Mouse (Mus musculus) thymus, adult 18-20 months (tissue): ENCODE measurements at regions not wholly inside any gene's neighbourhood (a gene's known extent, or its start where the extent isn't known, plus 50 kb on each side); places are given as distances from the start of the nearest gene placed in this dataset.
"Not testable (repeated sequence)": the region's sequence is repeated elsewhere in the genome, so short reads cannot be mapped to it uniquely, and the experiment has no call there.

Experiments used
- DNase-seq, 2 experiments: peaks; one replicate each; pipeline ENCODE4 v3.0.0; 2022; ENCODE audit warnings: mixed read lengths in 2 of 2

- no peak for DNase-seq
Measured at GRCm38 (mm10) chr8:90046779-90047178, 301.4 kb downstream of the Tox3 start.

- no peak for DNase-seq
Measured at GRCm38 (mm10) chr8:90036436-90036835, 311.7 kb downstream of the Tox3 start.

DNA sequence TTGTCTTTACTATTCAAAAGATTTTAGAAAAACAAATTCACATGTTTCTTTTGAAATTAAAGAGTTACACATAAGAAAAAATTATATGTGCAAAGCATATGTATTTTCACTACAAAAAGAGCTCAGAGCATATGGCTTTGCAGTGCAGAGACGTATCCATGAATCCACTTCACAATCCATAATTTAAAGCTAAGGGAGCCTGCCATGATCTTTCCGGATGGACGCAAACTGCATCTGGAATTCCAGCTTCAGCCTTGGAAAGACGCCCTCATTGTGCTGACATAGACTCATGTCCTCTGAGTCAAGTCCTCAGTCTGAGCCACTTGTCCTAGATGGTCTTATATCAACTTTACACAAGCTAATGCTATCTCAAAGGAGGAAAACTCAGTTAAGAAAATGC lies 315.6 kb downstream of the Tox3 start:
- no peak for DNase-seq

DNA sequence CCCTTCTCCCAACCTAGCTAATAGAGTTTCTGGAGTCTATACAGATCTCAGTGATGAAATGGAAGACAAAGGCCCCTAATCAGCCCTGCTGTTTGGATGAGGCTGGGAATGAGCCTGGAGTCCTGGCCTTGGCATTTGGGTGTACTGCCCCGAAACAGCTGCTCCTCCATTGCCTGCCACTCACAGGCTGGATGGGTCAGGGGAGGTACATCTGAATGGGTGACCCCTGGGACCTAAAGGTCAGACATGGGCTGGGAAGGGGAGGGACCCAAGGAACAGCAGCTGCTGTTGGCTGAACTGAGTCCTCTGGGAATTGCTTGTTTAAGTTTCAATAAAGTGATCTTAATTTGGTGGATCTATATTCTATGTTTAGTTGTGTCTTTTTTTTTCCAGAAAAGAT lies 316.9 kb downstream of the Tox3 start:
- DNase-seq = no peak

- DNase-seq = not testable (repeated sequence)
Measured at GRCm38 (mm10) chr8:90017958-90018357, 330.2 kb downstream of the Tox3 start.

DNA sequence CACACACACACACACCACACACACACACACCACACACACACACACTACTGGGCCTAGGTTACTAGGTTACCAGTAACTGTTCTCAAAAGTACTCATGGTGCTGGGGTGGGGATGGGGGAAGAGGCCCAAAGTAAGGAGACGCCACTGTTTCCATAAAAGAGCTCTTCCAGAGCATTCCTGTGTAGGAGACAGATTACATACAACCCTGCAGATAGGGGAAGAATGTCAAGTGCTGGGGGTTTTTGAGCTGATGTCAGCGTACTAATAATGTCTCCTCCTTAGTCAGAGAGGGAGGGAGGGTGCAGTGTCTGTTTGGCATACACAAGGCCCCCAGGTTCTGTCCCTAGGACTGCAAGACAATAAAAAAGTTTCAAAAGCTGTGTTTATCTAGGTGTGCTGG lies 334.4 kb downstream of the Tox3 start:
- DNase-seq = no peak

GRCm38 (mm10) chr8:90011682-90012409 lies 336.3 kb downstream of the Tox3 start:
- DNase-seq = no peak

DNA sequence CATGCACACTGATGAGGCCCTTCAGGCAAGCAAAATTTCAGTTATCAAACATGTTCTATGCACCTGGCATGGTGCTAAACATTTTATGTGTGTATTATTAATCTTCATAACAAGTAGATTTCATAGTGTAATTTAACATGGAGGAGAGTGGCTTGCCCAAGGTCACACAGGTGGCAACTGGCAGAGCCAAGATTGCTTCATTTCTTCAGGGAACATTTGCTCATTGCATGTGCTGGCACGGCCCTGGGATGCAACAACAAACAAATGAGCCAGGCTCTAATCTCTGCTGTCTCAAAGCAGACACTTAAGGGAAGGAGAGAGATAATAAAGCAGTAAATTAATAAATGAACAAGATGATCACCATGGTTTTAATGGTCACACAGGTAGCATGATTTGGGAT lies 338.7 kb downstream of the Tox3 start:
- DNase-seq = no peak

- peak in 1 of 2 experiments; percentile 4 for DNase-seq
Measured at GRCm38 (mm10) chr8:90000899-90001640, 347.1 kb downstream of the Tox3 start.

DNA sequence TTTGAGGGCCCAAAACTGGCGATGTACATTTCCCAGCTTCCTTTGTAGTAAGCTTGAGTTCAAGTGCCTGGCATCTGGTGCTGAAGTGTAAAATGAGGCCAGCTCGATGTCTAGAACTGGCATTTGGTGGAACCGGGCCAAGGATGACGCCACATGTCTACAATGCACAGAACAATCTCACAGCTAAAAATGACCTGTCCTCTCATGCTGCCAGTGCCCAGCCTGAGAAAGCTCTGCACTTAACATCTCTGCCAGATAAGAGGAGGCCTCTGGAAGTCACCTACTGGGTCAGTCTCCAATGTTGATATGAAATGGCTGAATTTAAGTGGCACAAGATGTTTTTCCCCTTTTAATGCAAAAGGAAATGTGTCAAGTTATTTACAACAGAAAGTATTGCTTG lies 354.4 kb downstream of the Tox3 start:
- no peak for DNase-seq

- DNase-seq = no peak
Measured at GRCm38 (mm10) chr8:89983859-89984258, 364.3 kb downstream of the Tox3 start.

DNA sequence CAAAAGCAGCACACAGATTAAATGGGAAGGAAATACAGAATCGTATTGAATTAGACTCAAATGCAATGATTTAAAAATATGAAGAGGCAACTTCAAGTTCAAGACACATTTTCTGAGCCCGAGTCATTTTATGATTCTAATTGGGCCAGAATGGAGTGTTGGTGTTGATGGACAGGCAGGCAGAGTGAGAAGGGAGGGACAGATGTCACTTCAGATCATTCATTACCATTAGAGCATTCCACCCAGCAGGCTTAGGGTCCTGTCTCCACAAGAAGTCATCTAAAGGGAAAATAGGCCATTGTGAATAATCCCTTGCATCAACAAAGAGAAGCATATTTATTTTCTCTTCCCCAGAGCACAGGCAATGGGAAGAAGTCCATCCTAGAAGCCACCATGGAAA lies 365.6 kb downstream of the Tox3 start:
- no peak for DNase-seq

GRCm38 (mm10) chr8:89981320-89981719 lies 366.8 kb downstream of the Tox3 start:
- DNase-seq = no peak

DNA sequence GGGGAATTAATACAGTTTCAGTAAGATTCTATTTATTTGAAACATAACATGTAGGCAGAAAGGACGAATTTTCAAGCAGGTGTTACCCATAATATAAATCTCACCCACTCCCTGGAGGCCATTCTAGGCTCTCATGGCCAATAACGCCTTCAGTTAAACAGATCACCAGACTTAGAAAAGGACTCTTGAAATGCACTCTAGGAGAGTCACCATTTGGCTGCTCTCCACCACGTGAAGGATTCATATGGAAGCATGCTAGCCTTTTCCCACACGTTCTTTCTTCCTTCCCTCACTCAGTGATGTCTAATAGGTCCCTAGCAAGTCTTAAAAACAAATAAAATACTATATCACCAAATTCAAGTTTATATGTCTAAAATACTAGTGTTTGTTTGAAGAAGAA lies 367.7 kb downstream of the Tox3 start:
- no peak for DNase-seq

DNA sequence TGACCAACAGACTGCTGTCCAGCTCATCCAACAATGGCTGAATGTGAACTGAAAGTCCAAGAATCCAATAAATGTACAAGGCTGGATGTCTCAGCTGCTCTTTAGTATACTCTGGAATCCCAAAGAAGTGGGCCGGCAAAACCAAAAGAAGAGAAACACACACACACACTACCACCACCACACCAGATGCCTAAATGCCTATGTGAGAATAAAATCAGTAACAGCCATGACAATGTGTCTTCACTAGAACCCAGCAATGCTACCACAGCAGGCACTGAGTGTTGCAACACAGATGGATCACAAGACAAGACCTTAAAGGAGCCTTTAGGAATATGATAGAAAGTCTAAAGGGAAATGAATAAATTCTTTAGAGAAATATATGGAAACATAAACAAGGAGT lies 385.3 kb downstream of the Tox3 start:
- no peak for DNase-seq

- DNase-seq = no peak
Measured at GRCm38 (mm10) chr8:89957486-89957885, 390.7 kb downstream of the Tox3 start.

GRCm38 (mm10) chr8:89956482-89957020 lies 391.6 kb downstream of the Tox3 start:
- DNase-seq = no peak

GRCm38 (mm10) chr8:89938836-89939235 lies 409.3 kb downstream of the Tox3 start:
- no peak for DNase-seq

DNA sequence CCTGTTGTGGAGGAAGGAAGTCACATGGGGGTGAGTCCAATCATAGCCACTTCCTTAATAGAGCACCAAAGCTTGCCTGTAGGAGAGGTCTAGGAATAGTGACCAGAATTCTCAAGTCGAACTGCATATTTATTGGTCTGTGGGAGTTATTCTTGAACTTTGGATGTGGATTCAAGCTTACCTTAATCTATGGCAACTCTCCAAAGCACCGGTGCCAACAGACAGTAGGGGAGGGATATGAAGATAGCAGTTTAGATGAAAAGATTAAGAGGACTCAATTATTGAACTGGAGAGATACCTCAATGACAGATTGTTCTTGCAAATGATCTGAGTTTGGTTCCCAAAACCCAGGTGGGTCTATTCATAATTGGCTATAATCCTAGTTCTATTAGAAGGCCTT lies 413.6 kb downstream of the Tox3 start:
- no peak for DNase-seq

DNA sequence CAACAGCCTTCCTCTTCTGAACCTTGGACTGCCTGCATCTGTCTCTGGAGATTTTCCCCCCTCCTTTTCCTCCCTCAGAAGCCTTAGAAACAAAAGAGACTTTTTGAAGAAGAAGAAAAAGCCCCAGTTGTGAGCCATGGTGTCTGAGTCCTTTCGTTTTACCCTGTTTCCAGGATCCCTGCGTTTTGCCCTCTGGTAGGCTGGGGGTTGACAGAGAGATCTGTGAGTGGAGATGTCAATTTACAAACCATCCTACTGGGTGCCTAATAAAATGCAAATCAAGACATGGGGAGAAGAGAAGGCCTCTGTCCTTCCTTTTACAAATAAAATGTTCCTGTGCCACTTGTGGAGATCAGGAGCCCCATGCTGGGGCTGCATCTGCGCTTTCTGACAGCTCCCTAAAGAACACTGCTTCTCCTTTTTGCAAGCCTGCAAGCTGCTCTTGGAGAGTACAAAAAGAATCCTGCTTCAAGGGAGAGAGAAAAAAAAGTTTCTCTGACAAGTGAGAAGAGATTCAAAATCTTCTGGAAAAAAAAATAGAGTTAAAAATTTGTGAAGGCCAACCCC lies 421.4 kb downstream of the Tox3 start:
- DNase-seq = no peak

DNA sequence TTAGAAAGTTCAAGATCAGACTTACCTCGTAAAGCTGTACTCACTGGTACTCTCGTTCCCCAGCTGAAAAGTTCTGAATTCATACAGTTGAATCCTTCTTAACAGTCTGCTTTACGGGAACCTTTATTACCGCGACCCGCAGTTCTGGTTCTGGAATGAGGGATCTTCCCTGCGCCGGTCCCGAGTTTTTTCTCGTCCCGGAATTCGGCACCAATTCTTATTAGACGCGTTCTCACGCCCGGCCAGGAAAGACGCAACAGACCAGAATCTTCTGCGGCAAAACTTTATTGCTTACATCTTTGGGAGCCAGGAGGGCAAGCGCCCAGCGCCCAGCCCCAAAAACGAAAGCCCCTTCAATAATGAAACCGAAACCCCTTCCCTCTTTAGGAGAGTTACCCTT lies 423.4 kb downstream of the Tox3 start:
- peak; percentile 3 to 10 for DNase-seq

- DNase-seq = no peak
Measured at GRCm38 (mm10) chr8:89914076-89914475, 434.1 kb downstream of the Tox3 start.

GRCm38 (mm10) chr8:89906200-89906599 lies 441.9 kb downstream of the Tox3 start:
- DNase-seq = no peak

DNA sequence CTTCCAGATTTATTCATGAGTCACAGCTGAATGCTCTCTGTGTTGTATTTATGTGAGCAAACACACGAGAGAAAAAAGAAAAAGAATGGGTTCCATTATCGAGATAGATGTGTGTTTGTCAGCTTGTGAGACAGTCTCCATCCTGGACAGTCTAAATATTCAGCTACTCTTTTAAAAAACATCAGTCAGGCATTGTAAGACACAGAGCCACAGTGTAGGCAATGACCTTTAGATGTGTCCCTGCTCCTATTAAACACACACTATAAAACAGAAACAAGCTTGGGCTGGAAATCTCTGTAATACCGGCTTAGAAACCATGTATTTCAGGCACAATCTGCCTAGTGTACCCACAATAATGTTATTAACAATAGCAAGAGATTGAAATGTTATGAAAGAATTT lies 442.6 kb downstream of the Tox3 start:
- DNase-seq = no peak
